ENCODE assay signal across 23 mouse cellular contexts in genomic region chr11:8473616-8474015, GRCm38 (mm10).
"Had no signal": no experiment of that assay in that cellular context is flagged by ENCODE, and none has a peak within 500 bp of the region (broad histone marks: within the 10 kb centered on the region; RNA-seq: fewer than 3 reads in every experiment).

No protein-coding gene starts in this region.

- H3K9ac ChIP-seq: forebrain, embryonic 15.5 days; forebrain, postnatal 0 days; heart, embryonic 13.5 days; heart, embryonic 15.5 days; hindbrain, embryonic 13.5 days; hindbrain, embryonic 15.5 days; limb, embryonic 12.5 days had no signal

- H3K4me2 ChIP-seq: forebrain, embryonic 15.5 days; heart, embryonic 11.5 days; heart, embryonic 13.5 days; heart, embryonic 15.5 days; hindbrain, embryonic 13.5 days; hindbrain, embryonic 15.5 days; limb, embryonic 12.5 days had no signal

- DNase-seq: forebrain, postnatal 0 days; gastrocnemius, postnatal 14 days; heart, adult 11 months; heart, adult 2 months; heart, postnatal 14 days; heart, postnatal 36 days; kidney, adult 11 months; kidney, adult 2 months; kidney, adult 9 months; kidney, postnatal 14 days; kidney, postnatal 36 days; layer of hippocampus, adult 9-11 months; layer of hippocampus, postnatal 36 days; left cerebral cortex, postnatal 4 days had no signal

- H3K9me3 ChIP-seq: forebrain, embryonic 15.5 days; heart, embryonic 13.5 days; heart, embryonic 15.5 days; hindbrain, embryonic 13.5 days; hindbrain, embryonic 15.5 days; limb, embryonic 12.5 days had no signal

- H3K36me3 ChIP-seq: forebrain, embryonic 15.5 days; heart, embryonic 15.5 days; hindbrain, embryonic 13.5 days; hindbrain, embryonic 15.5 days had no signal

- H3K4me3 ChIP-seq: forebrain, embryonic 15.5 days; heart, adult 2 months; heart, embryonic 13.5 days; heart, embryonic 15.5 days; hindbrain, embryonic 13.5 days; hindbrain, embryonic 15.5 days; limb, embryonic 12.5 days had no signal

- H3K27ac ChIP-seq: forebrain, embryonic 15.5 days; heart, adult 2 months; heart, embryonic 13.5 days; heart, embryonic 15.5 days; hindbrain, embryonic 13.5 days; hindbrain, embryonic 15.5 days; hindbrain, postnatal 0 days; limb, embryonic 12.5 days had no signal

- H3K27me3 ChIP-seq: forebrain, embryonic 15.5 days; heart, embryonic 13.5 days; heart, embryonic 15.5 days; hindbrain, embryonic 15.5 days; limb, embryonic 12.5 days had no signal

- ATAC-seq: forebrain, embryonic 15.5 days; forebrain, postnatal 0 days; hindbrain, postnatal 0 days; intestine, embryonic 16.5 days had no signal
